Mouse (Mus musculus) midbrain, embryonic 14.5 days (tissue): Measurements from ENCODE around the gene Kif3a. TPM values are rescaled to one million over a fixed set of nuclear protein-coding genes. Genes with fewer than 3 reads are reported as not detected.
A peak's percentile ranks its signal among the peaks of the same experiment; 100 is the strongest.

Source experiments
- ATAC-seq: fragments of 200-750 bp; cut with Nextera tagmentation; 2 replicates; pipeline ENCODE4 v1.8.0; 2017; ENCODE audit warnings: moderate number of reproducible peaks, moderate library complexity; ENCODE audit not compliant: low FRiP score, low TSS enrichment
- DNase-seq: peaks from one replicate; pipeline ENCODE4 v3.0.0-alpha.2; 2015
- H3K27ac ChIP-seq: fragments of 300-500 bp; sonication (generic); replicated peaks from 2 replicates; pipeline ENCODE4 v1.5.1; 2014; ENCODE audit warnings: mild to moderate bottlenecking, low read depth, low read length, moderate library complexity
- H3K27me3 ChIP-seq: fragments of 300-500 bp; sonication (generic); 2 replicates; pipeline ENCODE4 v1.6.1; 2014; ENCODE audit warnings: low read length, control low read depth, mixed read lengths; ENCODE audit not compliant: control insufficient read depth, insufficient read depth
- H3K36me3 ChIP-seq: fragments of 300-500 bp; sonication (generic); 2 replicates; pipeline ENCODE4 v1.6.1; 2014; ENCODE audit warnings: low read length, control low read depth; ENCODE audit not compliant: control insufficient read depth, insufficient read depth
- H3K4me1 ChIP-seq: fragments of 300-500 bp; sonication (generic); 2 replicates; pipeline ENCODE4 v1.6.1; 2014; ENCODE audit warnings: mild to moderate bottlenecking, antibody characterized with exemption, low read length, control low read depth; ENCODE audit not compliant: control insufficient read depth, insufficient read depth
- H3K4me2 ChIP-seq: fragments of 300-500 bp; sonication (generic); 2 replicates; pipeline ENCODE4 v1.6.1; 2014; ENCODE audit warnings: mild to moderate bottlenecking, low read length, moderate library complexity
- H3K4me3 ChIP-seq: fragments of 300-500 bp; sonication (generic); replicated peaks from 2 replicates; pipeline ENCODE4 v1.5.1; 2014; ENCODE audit warnings: low read depth, low read length
- H3K9ac ChIP-seq: fragments of 300-500 bp; sonication (generic); replicated peaks from 2 replicates; pipeline ENCODE4 v1.6.1; 2014; ENCODE audit warnings: mild to moderate bottlenecking, low read length, moderate library complexity
- H3K9me3 ChIP-seq: fragments of 300-500 bp; sonication (generic); 2 replicates; pipeline ENCODE4 v1.6.1; 2016; ENCODE audit warnings: low read length, control low read depth, mixed read lengths; ENCODE audit not compliant: control insufficient read depth
- WGBS: fragments of 180-500 bp; shearing (Covaris S2); extraction: QIAGEN DNeasy Blood & Tissue Kit; methylation state at CpG from one replicate; pipeline ENCODE4 v1.1.7; 2014; 5-methylcytosine and 5-hydroxymethylcytosine counted together
- polyA plus RNA-seq: library from polyadenylated mRNA; unstranded; fragments of >200 nt; fragmentation: Nextera tagmentation; extraction: Ambion mirVana; gene quantifications from 2 replicates; pipeline ENCODE4 v1.2.1, GENCODE M21; 2014

The Kif3a gene
- polyA plus RNA-seq, 1 experiment from 2014 or later: 301 TPM

- H3K27ac ChIP-seq: no peak overlapping the region
These were observed 56.4 kb downstream of the Kif3a start for GRCm38 (mm10) chr11:53623573-53623972.

GRCm38 (mm10) chr11:53624124-53624523 lies 56.9 kb downstream of the Kif3a start:
- Histone ChIP-seq H3K27ac (no peak overlapping the region), H3K9ac (no peak overlapping the region), H3K36me3 (no peaks in the 10 kb centered on the region), H3K4me2 (no peak overlapping the region), H3K4me3 (no peak overlapping the region), H3K27me3 (no peaks in the 10 kb centered on the region), H3K9me3 (no peaks in the 10 kb centered on the region), H3K4me1 (no peaks in the 10 kb centered on the region)
- ATAC-seq (no peak), DNase-seq (no peak)
- 98% methylated on average over 2 of the region's 2 CpGs for WGBS

More at GRCm38 (mm10) chr11:53623573-53623972, 56.4 kb downstream of the Kif3a start:
- Histone ChIP-seq H3K9ac (no peak overlapping the region), H3K27me3 (no peaks in the 10 kb centered on the region), H3K4me2 (no peak overlapping the region), H3K4me1 (no peaks in the 10 kb centered on the region), H3K4me3 (no peak overlapping the region), H3K36me3 (no peaks in the 10 kb centered on the region), H3K9me3 (no peaks in the 10 kb centered on the region)
- DNase-seq (no peak), ATAC-seq (no peak)
- 95% methylated on average over 9 of the region's 9 CpGs for WGBS

- ATAC-seq (no peak), DNase-seq (no peak)
- H3K27me3 ChIP-seq: no peaks in the 10 kb centered on the region
- H3K4me3 ChIP-seq: no peak overlapping the region
- H3K36me3 ChIP-seq: no peaks in the 10 kb centered on the region
- no peaks in the 10 kb centered on the region for H3K9me3 ChIP-seq
- H3K9ac ChIP-seq: no peak overlapping the region
- WGBS: 61% methylated on average over 17 of the region's 17 CpGs
- no peak overlapping the region for H3K27ac ChIP-seq
- H3K4me2 ChIP-seq: no peak overlapping the region
- H3K4me1 ChIP-seq: no peaks in the 10 kb centered on the region
These were observed 59.7 kb downstream of the Kif3a start for GRCm38 (mm10) chr11:53626802-53627373.

GRCm38 (mm10) chr11:53627859-53628258 lies 60.7 kb downstream of the Kif3a start:
- Histone ChIP-seq H3K36me3 (no peaks in the 10 kb centered on the region), H3K27ac (no peak overlapping the region), H3K27me3 (no peaks in the 10 kb centered on the region), H3K4me1 (no peaks in the 10 kb centered on the region), H3K9ac (no peak overlapping the region), H3K4me3 (no peak overlapping the region), H3K9me3 (no peaks in the 10 kb centered on the region), H3K4me2 (no peak overlapping the region)
- WGBS: 8% methylated on average over 1 of the region's 1 CpGs
- ATAC-seq (peak; percentile 46; the same call in 1 of the 2 replicates), DNase-seq (peak; percentile 93)

GRCm38 (mm10) chr11:53632122-53632733 lies 65.0 kb downstream of the Kif3a start:
- DNase-seq: peak; percentile 35
- Histone ChIP-seq H3K36me3 (no peaks in the 10 kb centered on the region), H3K4me3 (no peak overlapping the region), H3K27ac (no peak overlapping the region), H3K9ac (no peak overlapping the region), H3K9me3 (no peaks in the 10 kb centered on the region), H3K27me3 (peaks cover 18% of the 10 kb centered on the region), H3K4me2 (no peak overlapping the region), H3K4me1 (0 out of 2 replicates have a peak, but pooled peaks cover 2% of the 10 kb centered on the region)
- 68% methylated on average over 14 of the region's 14 CpGs for WGBS
- ATAC-seq: no peak

GRCm38 (mm10) chr11:53633644-53634043 lies 66.5 kb downstream of the Kif3a start:
- 92% methylated on average over 7 of the region's 7 CpGs for WGBS
- H3K27ac ChIP-seq: no peak overlapping the region

GRCm38 (mm10) chr11:53634556-53634955 lies 67.4 kb downstream of the Kif3a start, which contains the start of gene Il13:
Gene Il13, minus strand, starts transcription at chr11:53634702.
- 92% methylated on average over 8 of the region's 8 CpGs for WGBS
- Histone ChIP-seq H3K4me3 (no peak within 1 kb of the TSS), H3K36me3 (no peaks in the 10 kb centered on the region), H3K9me3 (no peaks in the 10 kb centered on the region), H3K27ac (no peak within 1 kb of the TSS), H3K9ac (no peak within 1 kb of the TSS), H3K4me1 (0 out of 2 replicates have a peak, but pooled peaks cover 2% of the 10 kb centered on the region), H3K27me3 (peaks cover 18% of the 10 kb centered on the region), H3K4me2 (no peak within 1 kb of the TSS)
- DNase-seq (no peak), ATAC-seq (no peak)

More at GRCm38 (mm10) chr11:53633644-53634043, 66.5 kb downstream of the Kif3a start:
- H3K4me3 ChIP-seq: no peak overlapping the region
- DNase-seq (no peak), ATAC-seq (no peak)
- no peaks in the 10 kb centered on the region for H3K36me3 ChIP-seq
- no peaks in the 10 kb centered on the region for H3K9me3 ChIP-seq
- 0 out of 2 replicates have a peak, but pooled peaks cover 2% of the 10 kb centered on the region for H3K4me1 ChIP-seq
- peaks cover 18% of the 10 kb centered on the region for H3K27me3 ChIP-seq
- H3K4me2 ChIP-seq: no peak overlapping the region
- no peak overlapping the region for H3K9ac ChIP-seq

GRCm38 (mm10) chr11:53635590-53636182 lies 68.5 kb downstream of the Kif3a start:
- 38% methylated on average over 9 of the region's 9 CpGs for WGBS
- no peaks in the 10 kb centered on the region for H3K9me3 ChIP-seq

More at GRCm38 (mm10) chr11:53635590-53636182, 68.5 kb downstream of the Kif3a start:
- Histone ChIP-seq H3K4me1 (0 out of 2 replicates have a peak, but pooled peaks cover 2% of the 10 kb centered on the region), H3K36me3 (no peaks in the 10 kb centered on the region), H3K9ac (no peak overlapping the region; the same call in 1 of the 2 replicates), H3K4me2 (peak overlapping the region; percentile 54), H3K4me3 (peak overlapping the region; percentile 29), H3K27me3 (peaks cover 18% of the 10 kb centered on the region), H3K27ac (no peak overlapping the region)
- DNase-seq (no peak), ATAC-seq (no peak)
